Mouse (Mus musculus) stomach, embryonic 16.5 days (tissue): ENCODE measurements around the gene Tmco1. TPM values are rescaled to one million over a fixed set of nuclear protein-coding genes. Genes with fewer than 3 reads are reported as not detected.

ENCODE experiments used
- ATAC-seq: fragments of 200-750 bp; cut with Nextera tagmentation; 2 replicates; pipeline ENCODE4 v1.8.0; 2017; ENCODE audit warnings: moderate number of reproducible peaks, moderate TSS enrichment; ENCODE audit not compliant: insufficient read depth, low FRiP score
- H3K27ac ChIP-seq: fragments of 300-500 bp; sonication (generic); 2 replicates; pipeline ENCODE4 v1.5.1; 2014; ENCODE audit warnings: low read length
- H3K27me3 ChIP-seq: fragments of 300-500 bp; sonication (generic); 2 replicates; pipeline ENCODE4 v1.6.1; 2014; ENCODE audit warnings: low read length, control low read depth, mixed read lengths; ENCODE audit not compliant: control insufficient read depth, insufficient read depth
- H3K36me3 ChIP-seq: fragments of 300-500 bp; sonication (generic); 2 replicates; pipeline ENCODE4 v1.6.1; 2014; ENCODE audit warnings: low read length; ENCODE audit not compliant: control insufficient read depth, insufficient read depth
- H3K4me1 ChIP-seq: fragments of 300-500 bp; sonication (generic); 2 replicates; pipeline ENCODE4 v1.6.1; 2014; ENCODE audit warnings: low read length, control low read depth, mixed read lengths; ENCODE audit not compliant: control insufficient read depth, insufficient read depth
- H3K4me2 ChIP-seq: fragments of 300-500 bp; sonication (generic); 2 replicates; pipeline ENCODE4 v1.6.1; 2014; ENCODE audit warnings: low read depth, low read length, mixed read lengths
- H3K4me3 ChIP-seq: fragments of 300-500 bp; sonication (generic); replicated peaks from 2 replicates; pipeline ENCODE4 v1.5.1; 2014; ENCODE audit warnings: mild to moderate bottlenecking, low read length
- H3K9ac ChIP-seq: fragments of 300-500 bp; sonication (generic); 2 replicates; pipeline ENCODE4 v1.6.1; 2014; ENCODE audit warnings: low read length
- H3K9me3 ChIP-seq: fragments of 300-500 bp; sonication (generic); replicated peaks from 2 replicates; pipeline ENCODE4 v1.6.1; 2016; ENCODE audit warnings: low read length, control low read depth; ENCODE audit not compliant: control insufficient read depth
- whole genome bisulfite sequencing: fragments of 180-500 bp; shearing (Covaris S2); extraction: QIAGEN DNeasy Blood & Tissue Kit; methylation state at CpG from one replicate; pipeline ENCODE4 v1.1.7; 2014; 5-methylcytosine and 5-hydroxymethylcytosine counted together
- polyA plus RNA-seq: library from polyadenylated mRNA; unstranded; fragments of >200 nt; fragmentation: Nextera tagmentation; extraction: Ambion mirVana; gene quantifications from 2 replicates; pipeline ENCODE4 v1.2.1, GENCODE M21; 2015

Tmco1 gene
- 112 TPM in 2 replicates for polyA plus RNA-seq

DNA sequence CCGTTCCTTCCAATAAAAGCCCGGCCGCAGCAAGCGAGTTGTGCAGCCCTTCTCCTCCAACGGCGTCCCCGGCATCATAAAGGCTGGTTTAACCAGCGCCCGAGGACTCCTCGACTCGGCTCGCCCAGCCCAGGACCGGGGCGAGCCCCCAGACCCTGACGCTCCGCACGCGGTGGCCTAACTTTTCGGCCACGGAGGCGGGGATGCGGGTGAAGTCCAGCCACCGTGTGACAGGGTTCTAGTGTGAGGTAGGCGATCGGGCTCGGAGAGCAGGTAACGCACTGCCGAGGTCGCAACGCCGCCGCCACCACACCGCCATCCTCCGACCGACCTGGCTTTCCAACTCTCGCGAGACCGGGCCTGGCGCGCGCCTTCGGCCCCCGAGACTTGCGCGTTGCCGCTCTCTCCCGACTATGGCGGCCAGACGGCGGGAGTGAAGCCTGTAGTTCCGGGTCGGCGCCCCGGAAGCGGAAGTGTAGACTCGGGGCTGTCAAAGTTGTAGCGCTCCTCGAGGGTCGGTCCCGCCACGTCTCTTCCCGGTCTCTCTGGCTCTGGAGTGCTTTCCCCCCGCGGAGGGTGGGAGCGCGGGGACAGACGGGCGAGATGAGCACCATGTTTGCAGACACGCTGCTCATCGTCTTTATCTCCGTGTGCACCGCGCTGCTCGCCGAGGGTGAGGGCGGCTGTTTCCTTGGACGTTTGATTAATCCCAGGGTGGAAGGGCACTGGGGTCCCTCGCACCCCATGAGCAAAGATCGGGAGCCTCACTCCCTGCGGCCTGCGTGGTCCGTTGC, at the start of gene Tmco1:
Gene Tmco1 (plus strand): TSS at position 118 of the 794 bp plus-strand sequence.
- peak within 1 kb of the TSS; percentile 99 for H3K9ac ChIP-seq
- peak within 1 kb of the TSS; percentile 83 for H3K4me2 ChIP-seq
- no peaks in the 10 kb centered on the region for H3K27me3 ChIP-seq
- no peaks in the 10 kb centered on the region for H3K9me3 ChIP-seq
- under 1% methylated on average over 82 of the region's 82 CpGs for WGBS
- H3K4me1 ChIP-seq: peaks cover 9% of the 10 kb centered on the region; the same call in 1 of the 2 replicates
- no peaks in the 10 kb centered on the region for H3K36me3 ChIP-seq
- peak; percentile 95 for ATAC-seq
- peak within 1 kb of the TSS; percentile 93 for H3K27ac ChIP-seq
- peak within 1 kb of the TSS; percentile 94 for H3K4me3 ChIP-seq

DNA sequence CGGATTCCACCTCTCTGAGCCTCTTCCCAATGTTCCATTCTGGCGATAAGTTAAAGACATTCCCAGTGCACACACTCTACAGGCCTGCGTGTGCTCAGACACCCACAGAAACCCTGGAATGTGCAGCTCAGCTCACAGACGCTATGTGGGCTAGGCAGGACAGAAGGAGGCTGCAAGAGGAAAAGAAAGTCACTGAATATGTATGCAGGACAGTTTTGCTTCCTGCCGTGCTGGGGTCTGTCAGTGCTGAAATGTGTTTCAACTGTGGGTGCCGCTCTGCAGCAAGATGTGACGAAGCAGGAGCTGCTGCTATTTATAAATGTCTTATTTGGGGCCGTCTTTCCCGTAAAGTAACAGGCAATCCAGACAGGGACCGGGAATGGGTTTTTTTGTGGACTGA, 48.5 kb upstream of the Tmco1 start:
- H3K27me3 ChIP-seq: no peaks in the 10 kb centered on the region
- H3K36me3 ChIP-seq: no peaks in the 10 kb centered on the region
- no peak for ATAC-seq
- H3K9ac ChIP-seq: no peak overlapping the region
- peak overlapping the region; percentile 1 for H3K27ac ChIP-seq
- 33% methylated on average over 10 of the region's 10 CpGs for whole genome bisulfite sequencing
- no peaks in the 10 kb centered on the region for H3K9me3 ChIP-seq
- 0 out of 2 replicates have a peak overlapping the region, but pooled peaks have one; percentile 17 for H3K4me2 ChIP-seq
- H3K4me3 ChIP-seq: no peak overlapping the region
- peaks cover 26% of the 10 kb centered on the region for H3K4me1 ChIP-seq

DNA sequence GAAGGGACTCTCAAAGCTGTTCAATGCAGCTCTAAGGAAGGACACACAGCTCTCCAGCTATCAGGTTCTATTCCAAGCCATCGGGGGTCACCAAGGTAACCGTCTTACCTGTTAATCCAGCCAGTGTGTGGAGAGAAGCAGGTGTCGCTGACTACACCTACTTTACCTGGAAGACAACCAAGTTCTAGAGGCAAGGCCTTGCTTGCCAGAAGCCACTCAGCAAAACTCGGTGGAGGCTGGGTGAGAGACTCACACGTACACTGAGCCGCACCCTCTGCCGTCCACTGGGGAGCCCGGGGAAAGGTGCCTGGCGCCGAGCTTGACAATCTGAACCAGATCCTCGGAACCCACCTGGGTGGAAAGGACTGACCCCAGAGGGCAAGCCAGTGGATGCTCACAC, 46.4 kb upstream of the Tmco1 start:
- peak; percentile 70 for ATAC-seq
- no peak overlapping the region for H3K4me2 ChIP-seq
- peaks cover 21% of the 10 kb centered on the region for H3K4me1 ChIP-seq
- WGBS: 71% methylated on average over 11 of the region's 11 CpGs
- H3K27ac ChIP-seq: peak overlapping the region; percentile 81
- H3K9me3 ChIP-seq: no peaks in the 10 kb centered on the region
- H3K27me3 ChIP-seq: no peaks in the 10 kb centered on the region
- no peak overlapping the region for H3K9ac ChIP-seq
- H3K36me3 ChIP-seq: no peaks in the 10 kb centered on the region
- H3K4me3 ChIP-seq: no peak overlapping the region

DNA sequence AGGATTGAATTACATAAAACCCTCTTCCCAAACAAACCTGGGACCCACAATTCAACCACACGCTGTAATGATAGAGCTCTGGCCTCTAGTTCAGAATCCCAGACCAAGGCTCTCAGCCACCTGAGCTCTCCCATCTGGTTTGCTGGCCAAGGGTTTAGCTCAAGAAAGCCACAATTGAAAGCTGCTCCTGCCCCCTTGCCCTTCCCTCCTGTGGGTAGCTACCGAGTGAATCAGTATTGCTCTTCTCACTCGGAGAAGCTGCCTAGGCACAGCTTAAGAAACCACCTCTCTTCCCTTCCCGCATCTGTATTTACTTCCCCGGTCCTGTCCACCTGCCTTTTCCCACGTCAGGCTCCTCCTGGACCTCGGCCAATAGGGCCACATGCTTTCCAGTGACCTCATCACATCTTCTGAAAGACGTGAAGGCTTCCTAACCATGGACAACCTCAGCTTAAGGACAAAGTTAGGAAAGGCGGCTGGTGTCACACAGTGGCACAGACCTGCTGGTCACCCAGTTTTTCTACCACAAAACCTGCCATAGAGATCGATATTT, 45.6 kb upstream of the Tmco1 start:
- peak overlapping the region; percentile 81 for H3K27ac ChIP-seq
- no peak overlapping the region for H3K4me3 ChIP-seq
- no peak for ATAC-seq
- no peaks in the 10 kb centered on the region for H3K36me3 ChIP-seq
- H3K9me3 ChIP-seq: no peaks in the 10 kb centered on the region
- WGBS: 48% methylated on average over 10 of the region's 10 CpGs
- peak overlapping the region; percentile 44; the same call in 1 of the 2 replicates for H3K9ac ChIP-seq
- H3K4me1 ChIP-seq: peaks cover 24% of the 10 kb centered on the region
- H3K4me2 ChIP-seq: no peak overlapping the region
- H3K27me3 ChIP-seq: no peaks in the 10 kb centered on the region

DNA sequence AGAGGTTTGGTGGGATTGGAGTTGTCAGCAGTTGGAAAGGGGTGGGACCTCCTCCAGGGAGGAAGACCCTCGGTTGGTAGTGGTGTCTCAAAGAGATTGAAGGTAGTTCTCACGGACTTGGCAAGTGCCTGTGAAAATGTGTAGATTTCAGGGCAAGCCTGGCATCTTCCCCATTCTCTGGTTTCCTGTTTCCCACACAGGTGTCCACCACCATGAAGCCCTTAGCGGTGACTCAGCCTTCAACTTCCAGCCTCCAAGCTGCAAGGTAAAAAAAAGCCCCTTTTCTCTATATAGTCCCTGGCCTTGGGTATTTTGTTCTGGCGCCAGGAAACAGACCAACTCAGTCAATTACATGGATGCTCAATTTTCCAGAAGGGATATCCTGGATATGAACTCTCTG, 42.8 kb upstream of the Tmco1 start:
- no peak for ATAC-seq
- peaks cover 41% of the 10 kb centered on the region for H3K4me1 ChIP-seq
- no peaks in the 10 kb centered on the region for H3K27me3 ChIP-seq
- H3K27ac ChIP-seq: no peak overlapping the region
- WGBS: 79% methylated on average over 4 of the region's 4 CpGs
- no peak overlapping the region for H3K4me3 ChIP-seq
- H3K9ac ChIP-seq: no peak overlapping the region
- no peaks in the 10 kb centered on the region for H3K9me3 ChIP-seq
- no peak overlapping the region for H3K4me2 ChIP-seq
- H3K36me3 ChIP-seq: no peaks in the 10 kb centered on the region

DNA sequence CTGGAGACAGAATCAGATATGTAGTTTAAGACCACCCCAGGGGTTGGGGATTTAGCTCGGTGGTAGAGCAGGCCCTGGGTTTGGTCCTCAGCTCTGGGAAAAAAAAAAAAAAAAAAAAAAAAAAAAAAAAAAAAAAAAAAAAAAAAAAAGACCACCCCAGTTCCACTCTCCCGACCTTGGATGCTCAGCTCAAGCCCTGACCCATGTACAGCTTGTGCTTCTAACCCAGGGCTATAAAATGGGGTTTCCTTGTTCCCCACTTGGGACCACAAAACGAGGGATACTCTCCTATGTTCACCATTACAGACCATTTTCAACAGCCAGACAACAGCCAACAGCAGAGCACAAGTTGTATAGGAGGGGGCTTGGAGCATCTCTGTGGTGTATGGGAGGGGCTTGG, 41.5 kb upstream of the Tmco1 start:
- Histone ChIP-seq H3K36me3 (no peaks in the 10 kb centered on the region), H3K4me3 (no peak overlapping the region), H3K9me3 (no peaks in the 10 kb centered on the region), H3K27ac (no peak overlapping the region), H3K9ac (no peak overlapping the region), H3K27me3 (no peaks in the 10 kb centered on the region), H3K4me2 (no peak overlapping the region), H3K4me1 (peaks cover 55% of the 10 kb centered on the region)
- ATAC-seq: no peak
- 63% methylated on average over 3 of the region's 3 CpGs for WGBS

DNA sequence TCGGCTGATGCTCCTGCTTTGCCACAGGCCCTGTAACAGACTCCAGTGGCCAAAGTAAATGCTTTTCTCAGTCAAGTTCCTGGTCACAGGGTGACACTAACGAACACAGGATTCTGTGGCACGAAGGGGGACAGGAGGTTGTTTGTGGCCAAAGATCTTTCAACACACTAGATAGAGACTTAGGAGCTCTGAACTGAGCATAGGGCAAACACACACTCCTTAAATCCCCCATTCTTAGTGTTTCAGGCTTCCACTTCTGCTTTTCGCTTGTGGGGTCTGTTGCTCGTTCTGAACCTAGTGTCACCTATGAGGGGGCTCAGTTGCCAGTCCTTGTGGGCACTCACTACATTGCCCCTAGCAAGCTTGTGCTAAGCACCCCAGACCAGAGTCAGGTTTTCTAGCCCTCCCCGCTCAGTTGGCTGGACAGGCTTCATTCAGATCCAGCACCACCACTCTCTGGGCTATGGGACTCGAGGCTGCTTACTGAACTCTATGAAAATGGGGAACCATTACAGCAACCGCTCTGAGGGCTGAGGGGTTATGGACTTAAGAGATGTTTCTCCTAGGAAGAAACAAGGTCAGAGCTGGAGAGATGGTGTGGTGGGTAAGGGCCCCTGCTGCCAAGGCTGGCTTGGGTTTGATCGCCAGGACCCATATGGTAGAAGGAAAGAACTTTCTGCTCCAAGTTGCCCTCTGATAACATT, 39.7 kb upstream of the Tmco1 start:
- Histone ChIP-seq H3K4me1 (peaks cover 48% of the 10 kb centered on the region), H3K9me3 (no peaks in the 10 kb centered on the region), H3K36me3 (no peaks in the 10 kb centered on the region), H3K9ac (no peak overlapping the region), H3K4me2 (no peak overlapping the region), H3K27me3 (no peaks in the 10 kb centered on the region), H3K4me3 (no peak overlapping the region), H3K27ac (peak overlapping the region; percentile 73)
- ATAC-seq: no peak
- 84% methylated on average over 9 of the region's 9 CpGs for WGBS

DNA sequence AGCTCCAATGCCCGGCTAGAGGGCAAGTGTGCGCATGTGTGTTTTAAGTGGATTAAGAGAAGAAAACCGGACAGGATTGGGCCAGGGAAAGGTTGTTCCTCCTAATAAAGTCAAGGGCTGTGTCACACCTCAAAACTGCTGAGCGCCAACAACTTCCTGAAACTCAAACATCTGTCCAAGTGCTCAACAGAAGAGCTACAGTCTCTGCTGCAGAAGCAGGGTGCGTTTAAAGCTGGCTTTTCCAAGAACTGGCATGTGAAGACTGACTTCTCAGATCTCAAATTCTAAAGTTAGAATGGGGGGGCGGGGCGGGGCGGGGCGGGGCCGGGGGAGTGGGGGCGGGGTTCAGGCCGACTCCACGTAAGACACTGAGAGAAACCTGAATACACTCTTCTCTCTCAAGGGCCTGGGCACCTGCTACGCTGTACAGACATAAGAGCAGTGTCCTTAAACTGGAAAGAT, 38.8 kb upstream of the Tmco1 start:
- H3K36me3 ChIP-seq: no peaks in the 10 kb centered on the region
- H3K9me3 ChIP-seq: no peaks in the 10 kb centered on the region
- WGBS: 24% methylated on average over 14 of the region's 14 CpGs
- peak overlapping the region; percentile 40 for H3K9ac ChIP-seq
- peaks cover 56% of the 10 kb centered on the region for H3K4me1 ChIP-seq
- peak overlapping the region; percentile 58 for H3K4me2 ChIP-seq
- no peaks in the 10 kb centered on the region for H3K27me3 ChIP-seq
- peak overlapping the region; percentile 4; the same call in 1 of the 2 replicates for H3K4me3 ChIP-seq
- peak overlapping the region; percentile 73 for H3K27ac ChIP-seq
- 0 out of 2 replicates have a peak, but pooled peaks have one; percentile 34 for ATAC-seq

DNA sequence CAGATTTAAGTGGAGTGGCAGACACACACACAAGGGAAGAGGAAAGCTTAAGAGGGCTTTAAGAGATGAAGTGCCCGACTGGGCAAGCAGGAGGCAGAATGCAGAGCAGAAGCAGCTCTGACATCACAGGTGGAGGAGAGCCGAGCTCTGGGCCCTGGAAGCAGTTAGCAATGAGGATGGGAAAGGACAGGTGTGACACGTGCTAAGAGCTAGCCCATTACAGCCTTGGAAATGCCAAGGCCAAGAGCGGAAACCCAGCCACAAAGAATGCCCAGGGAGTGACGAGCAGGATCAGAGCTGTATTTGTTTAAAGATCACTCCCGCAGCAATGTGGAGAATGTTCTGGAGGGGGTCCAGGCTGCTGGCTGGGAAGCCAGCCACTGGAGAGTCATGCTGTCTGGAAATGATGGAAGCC, 38.3 kb upstream of the Tmco1 start:
- peak; percentile 61; the same call in 1 of the 2 replicates for ATAC-seq
- no peaks in the 10 kb centered on the region for H3K27me3 ChIP-seq
- peaks cover 58% of the 10 kb centered on the region for H3K4me1 ChIP-seq
- peak overlapping the region; percentile 13 for H3K9ac ChIP-seq
- H3K27ac ChIP-seq: peak overlapping the region; percentile 73
- WGBS: 17% methylated on average over 6 of the region's 6 CpGs
- H3K4me2 ChIP-seq: peak overlapping the region; percentile 58
- no peaks in the 10 kb centered on the region for H3K9me3 ChIP-seq
- no peaks in the 10 kb centered on the region for H3K36me3 ChIP-seq
- H3K4me3 ChIP-seq: peak overlapping the region; percentile 4
